Mouse (Mus musculus): ENCODE measurements around the gene Zfp473. TPM values are rescaled to one million over a fixed set of nuclear protein-coding genes. Genes with fewer than 3 reads are reported as not detected.
"Not testable (repeated sequence)": the region's sequence is repeated elsewhere in the genome, so short reads cannot be mapped to it uniquely, and the experiment has no call there.

The Zfp473 gene
- total RNA-seq (2021) = under 1 TPM; 0.06 to 0.14 TPM

GRCm38 (mm10) chr7:44750950-44751349 lies at the start of gene Zfp473:
Gene Zfp473, minus strand, starts transcription at chr7:44751050.
- not testable (repeated sequence) for DNase-seq
- intact Hi-C loops (cut with DNase I) = loop anchor here (2.0 kb wide), 2 partner anchors 64 to 74 kb away; no protein-coding TSS in a partner anchor

DNA sequence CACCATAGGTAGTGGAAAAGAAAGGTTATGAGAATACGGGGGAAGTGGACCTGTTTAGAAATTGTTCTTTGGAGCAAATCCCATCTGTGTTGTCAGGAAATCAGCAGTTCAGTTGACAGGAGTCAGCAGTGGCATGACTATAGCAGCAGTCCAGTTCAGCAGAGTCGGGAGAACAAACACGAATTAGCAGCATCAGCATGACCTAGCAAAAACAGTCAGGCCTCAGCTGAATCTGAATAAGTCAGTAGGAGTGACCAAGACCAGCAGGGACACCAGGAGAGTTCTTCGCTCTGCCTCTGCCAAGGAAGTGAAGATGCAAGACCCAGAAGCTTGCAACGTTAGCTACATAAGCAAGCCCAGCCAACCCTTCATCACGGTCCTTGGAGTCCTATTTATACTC lies 41.9 kb upstream of the Zfp473 start:
- DNase-seq = no peak
- intact Hi-C loops (cut with DNase I) = no loop called here

GRCm38 (mm10) chr7:44790066-44790465 lies 39.2 kb upstream of the Zfp473 start:
- no peak for DNase-seq

GRCm38 (mm10) chr7:44789531-44789930 lies 38.7 kb upstream of the Zfp473 start:
- DNase-seq = no peak
- intact Hi-C loops (cut with DNase I) = no loop called here

More at GRCm38 (mm10) chr7:44790066-44790465, 39.2 kb upstream of the Zfp473 start:
- intact Hi-C loops (cut with DNase I) = no loop called here

- intact Hi-C loops (cut with DNase I) = no loop called here
- DNase-seq = no peak
These were observed 29.3 kb upstream of the Zfp473 start for GRCm38 (mm10) chr7:44780101-44780500.

DNA sequence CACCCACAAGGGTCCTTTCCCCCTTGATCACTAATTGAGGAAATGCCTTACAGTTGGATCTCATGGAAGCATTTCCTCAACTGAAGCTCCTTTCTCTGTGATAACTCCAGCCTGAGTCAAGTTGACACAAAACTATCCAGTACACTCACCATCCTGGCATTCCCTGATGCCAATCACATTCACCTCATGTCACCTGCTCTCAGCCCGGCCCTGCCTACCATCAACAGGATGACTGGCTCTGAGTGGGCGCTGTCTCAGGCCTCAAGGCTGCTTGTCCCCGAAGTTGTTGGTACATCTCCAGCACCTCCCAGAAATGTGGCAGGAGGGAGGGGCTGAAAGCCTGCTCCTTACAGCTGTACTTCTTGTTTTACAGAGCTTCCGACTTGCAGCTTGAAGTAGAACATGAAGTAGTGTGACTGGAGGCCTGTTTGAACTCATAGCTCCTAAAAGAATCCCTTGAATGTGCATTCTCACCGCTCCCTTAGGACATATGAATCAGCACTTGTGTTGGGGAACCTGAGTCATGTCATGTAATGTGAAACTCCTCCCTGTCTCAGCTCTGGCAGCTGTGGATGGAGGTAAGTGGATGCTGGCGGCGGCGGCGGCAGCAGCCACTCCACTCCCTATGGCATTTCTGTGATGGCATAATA lies 26.1 kb upstream of the Zfp473 start:
- intact Hi-C loops (cut with DNase I) = no loop called here
- no peak for DNase-seq

GRCm38 (mm10) chr7:44772591-44773204 lies 21.8 kb upstream of the Zfp473 start:
- intact Hi-C loops (cut with DNase I) = loop anchor here (5.0 kb wide), 1 partner anchor 40 kb away; no protein-coding TSS in a partner anchor
- no peak for DNase-seq

- peak; percentile 70 to 72 for DNase-seq
- intact Hi-C loops (cut with DNase I) = loop anchor here (5.0 kb wide), 1 partner anchor 42 kb away; no protein-coding TSS in a partner anchor
These were observed 19.3 kb upstream of the Zfp473 start for GRCm38 (mm10) chr7:44770046-44770578.

GRCm38 (mm10) chr7:44768129-44768528 lies 17.3 kb upstream of the Zfp473 start:
- intact Hi-C loops (cut with DNase I) = no loop called here
- DNase-seq = no peak

- DNase-seq = no peak
- intact Hi-C loops (cut with DNase I) = no loop called here
These were observed 9.5 kb upstream of the Zfp473 start for GRCm38 (mm10) chr7:44760366-44760765.

- no peak for DNase-seq
- intact Hi-C loops (cut with DNase I) = no loop called here
These were observed 6.3 kb upstream of the Zfp473 start for GRCm38 (mm10) chr7:44757164-44757563.

- peak; percentile 89 to 92 for DNase-seq
- intact Hi-C loops (cut with DNase I) = no loop called here
These were observed 2.5 kb downstream of the Zfp473 start, which contains the start of gene Vrk3 for GRCm38 (mm10) chr7:44748101-44749044. Gene Vrk3, plus strand, starts transcription at chr7:44748413.

DNA sequence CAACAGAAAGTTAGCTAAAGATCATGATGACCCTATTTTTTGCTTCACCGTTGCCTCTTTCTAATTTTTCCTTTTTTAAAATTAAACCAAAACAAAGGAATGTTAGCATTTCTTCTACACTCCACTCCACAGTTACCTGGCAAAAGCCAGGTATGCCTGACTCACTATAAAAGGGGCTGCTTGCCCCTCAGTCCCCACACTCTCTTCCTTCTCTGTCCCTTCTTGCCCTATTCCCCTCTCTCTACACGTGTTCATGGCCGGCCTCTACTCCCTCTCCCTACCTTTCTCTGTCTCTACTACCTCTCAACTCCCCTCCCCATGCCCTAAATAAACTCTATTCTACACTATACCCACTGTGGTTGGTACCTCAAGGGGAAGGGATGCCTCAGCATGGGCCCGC lies 3.7 kb downstream of the Zfp473 start:
- intact Hi-C loops (cut with DNase I) = no loop called here
- DNase-seq = no peak

GRCm38 (mm10) chr7:44745076-44745475 lies 5.8 kb downstream of the Zfp473 start:
- peak; percentile 69 to 71 for DNase-seq
- intact Hi-C loops (cut with DNase I) = no loop called here

GRCm38 (mm10) chr7:44744270-44744669 lies 6.6 kb downstream of the Zfp473 start:
- intact Hi-C loops (cut with DNase I) = no loop called here
- no peak for DNase-seq

GRCm38 (mm10) chr7:44741361-44741760 lies 9.5 kb downstream of the Zfp473 start:
- no peak for DNase-seq
- intact Hi-C loops (cut with DNase I) = no loop called here

DNA sequence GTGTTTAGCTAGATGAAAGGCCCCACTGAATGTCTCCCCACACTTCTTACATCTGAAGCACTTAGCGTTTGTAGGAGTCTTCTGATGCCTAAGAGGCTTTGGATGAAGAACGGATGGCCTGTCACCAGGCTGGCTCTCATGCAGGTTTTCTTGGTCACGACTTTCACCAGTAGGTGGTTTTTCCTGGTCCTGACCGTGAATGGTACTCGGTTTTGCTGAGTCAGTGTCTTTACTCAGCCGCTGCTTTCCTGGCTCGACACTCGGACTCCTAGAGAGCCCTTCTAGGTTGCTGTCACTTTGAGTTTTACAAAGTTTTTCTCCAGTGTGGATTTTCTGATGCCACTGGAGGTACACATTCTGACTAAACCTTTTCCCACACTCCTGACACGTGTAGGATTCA lies 17.1 kb downstream of the Zfp473 start:
- no peak for DNase-seq
- intact Hi-C loops (cut with DNase I) = no loop called here

DNA sequence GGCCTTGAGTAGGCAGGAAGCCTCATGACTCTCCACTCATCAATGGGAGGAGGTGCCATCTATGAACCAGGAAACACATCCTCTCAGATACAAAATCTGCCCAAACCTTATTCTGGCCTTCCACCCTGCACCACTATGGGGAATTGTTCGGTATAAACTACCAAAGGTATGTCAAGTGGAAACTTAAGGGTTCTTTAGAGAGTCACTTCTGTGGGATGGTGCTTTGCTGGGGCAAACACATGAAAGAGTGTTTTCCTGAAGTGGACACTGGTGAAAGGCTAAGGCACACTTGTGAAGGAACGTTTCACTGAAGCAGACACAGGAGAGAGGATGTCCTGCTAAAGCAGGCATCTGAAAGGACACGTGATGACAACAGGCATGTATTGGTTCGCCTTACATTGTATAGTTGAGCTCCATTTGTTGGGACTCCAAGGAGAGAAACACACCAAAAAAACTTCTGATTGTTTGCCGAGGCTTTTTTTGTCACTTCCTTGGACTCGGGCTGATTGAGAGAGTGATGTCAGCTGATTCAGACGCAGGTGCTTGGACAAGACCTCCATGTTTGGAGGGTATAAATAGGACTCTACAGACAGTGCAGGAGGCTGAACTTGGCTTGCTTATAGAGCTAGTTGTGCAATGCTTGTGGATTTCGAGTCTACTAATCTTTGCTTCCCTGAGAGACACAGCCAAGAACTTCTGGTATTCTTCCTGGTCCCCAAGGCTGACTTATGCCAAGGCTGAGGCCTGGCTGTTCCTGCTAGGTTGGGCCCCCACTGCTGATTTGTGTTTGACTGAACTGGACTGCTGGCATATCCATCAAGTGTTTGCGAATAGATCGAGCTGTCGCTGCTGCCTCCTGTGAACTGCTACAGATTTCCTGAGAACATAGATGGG lies 22.5 kb downstream of the Zfp473 start:
- intact Hi-C loops (cut with DNase I) = no loop called here

GRCm38 (mm10) chr7:44727151-44727550 lies 23.7 kb downstream of the Zfp473 start:
- no peak for DNase-seq
- intact Hi-C loops (cut with DNase I) = no loop called here

More for the DNA sequence above, 22.5 kb downstream of the Zfp473 start:
- DNase-seq = no peak

DNA sequence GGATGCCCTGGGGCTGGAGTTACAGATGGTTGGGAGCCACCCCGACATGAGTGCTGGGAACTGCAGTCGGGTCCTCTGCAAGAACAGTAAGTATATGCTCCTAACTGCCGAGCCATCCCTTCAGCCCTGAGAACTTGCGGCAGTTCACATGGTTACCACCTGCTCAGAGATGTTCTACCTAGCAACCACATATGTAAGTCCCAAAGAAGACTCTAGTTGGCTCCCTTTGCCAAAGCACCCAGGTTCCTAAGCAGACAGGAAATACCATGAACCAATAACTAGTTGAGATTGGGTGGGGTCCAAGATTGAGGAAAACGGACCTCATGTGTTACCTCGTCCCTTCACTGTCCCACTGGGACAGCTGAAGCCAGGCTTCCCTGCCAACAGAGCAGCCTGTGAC lies 24.5 kb downstream of the Zfp473 start:
- intact Hi-C loops (cut with DNase I) = no loop called here
- no peak for DNase-seq
